Mouse (Mus musculus): ENCODE measurements around the gene Mgat5. TPM values are rescaled to one million over a fixed set of nuclear protein-coding genes. Genes with fewer than 3 reads are reported as not detected.

The Mgat5 gene
- polyA plus RNA-seq, 1 experiment from 2014 or later, result 4.0 TPM

DNA sequence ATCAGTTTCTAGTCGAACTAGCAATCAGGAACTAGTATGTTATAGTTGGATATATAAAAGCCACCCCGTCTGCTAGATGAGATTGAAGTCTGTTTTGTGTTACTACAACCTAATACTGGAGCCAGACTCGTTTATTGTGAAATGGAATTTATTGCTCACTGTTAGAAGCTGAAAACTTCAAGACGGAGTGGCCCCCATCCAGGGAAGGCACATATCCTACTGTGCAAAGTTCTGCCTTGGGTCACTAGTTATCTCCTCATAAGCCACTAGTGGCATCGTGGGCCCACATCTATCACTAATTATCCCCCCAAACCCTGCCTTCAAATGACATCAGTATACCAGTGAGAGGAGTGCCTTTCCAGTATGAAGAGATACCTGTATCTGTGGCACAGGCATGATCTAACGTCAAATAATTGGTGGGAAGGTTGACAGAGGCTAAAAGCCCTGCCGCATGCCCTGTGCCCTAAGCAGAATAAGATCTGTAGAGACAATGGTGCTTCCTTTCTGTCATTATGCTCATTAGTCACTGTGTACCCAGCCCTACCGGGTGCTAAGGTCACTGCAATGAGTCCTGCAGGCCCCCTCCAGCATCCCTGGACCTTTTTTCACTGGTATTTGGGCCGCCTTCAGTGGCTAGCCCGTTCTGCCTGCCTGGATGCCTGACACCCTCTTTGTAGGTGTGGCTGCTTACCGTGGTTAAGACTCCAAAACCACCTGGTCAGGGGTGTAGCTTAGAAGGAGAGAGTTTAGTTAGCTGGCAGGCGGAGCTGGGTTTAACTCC is 191.9 kb downstream of the Mgat5 start:
- H3K27me3 ChIP-seq (ENCODE audit: low read depth, poor library complexity, severe bottlenecking), result no peaks in the 10 kb centered on the region
- 83% methylated on average over 12 of the region's 12 CpGs for WGBS
- no peaks in the 10 kb centered on the region for H3K9me3 ChIP-seq (replicated peaks)
- no peak for DNase-seq (ENCODE audit: low spot score)
- H3K4me3 ChIP-seq, result no peak overlapping the region
- no peak overlapping the region for H3K27ac ChIP-seq (replicated peaks)
- H3K36me3 ChIP-seq, result peaks cover 24% of the 10 kb centered on the region
- H3K4me1 ChIP-seq, result peaks cover 16% of the 10 kb centered on the region

DNA sequence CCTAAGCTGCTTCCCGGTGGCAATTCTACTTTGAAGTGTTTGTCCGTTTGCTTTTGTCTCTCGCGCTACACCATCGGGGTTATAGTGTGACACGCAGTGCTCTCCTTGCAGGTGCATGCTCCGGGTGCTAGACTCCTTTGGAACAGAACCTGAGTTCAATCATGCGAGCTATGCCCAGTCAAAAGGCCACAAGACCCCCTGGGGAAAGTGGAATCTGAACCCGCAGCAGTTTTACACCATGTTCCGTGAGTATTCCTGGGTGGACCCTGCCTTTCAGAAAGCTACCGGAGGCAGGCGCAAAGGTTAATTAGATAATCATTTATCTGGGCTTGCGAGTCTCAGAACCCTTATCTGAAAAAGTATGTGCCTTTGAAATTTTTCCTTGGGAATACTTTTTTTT is 192.6 kb downstream of the Mgat5 start:
- Histone ChIP-seq H3K27ac (replicated peaks) (no peak overlapping the region), H3K4me3 (no peak overlapping the region), H3K9me3 (replicated peaks) (no peaks in the 10 kb centered on the region), H3K4me1 (peaks cover 16% of the 10 kb centered on the region), H3K27me3 (ENCODE audit: low read depth, poor library complexity, severe bottlenecking) (no peaks in the 10 kb centered on the region), H3K36me3 (peaks cover 18% of the 10 kb centered on the region)
- whole genome bisulfite sequencing, result 88% methylated on average over 13 of the region's 13 CpGs
- DNase-seq (ENCODE audit: low spot score), result no peak

DNA sequence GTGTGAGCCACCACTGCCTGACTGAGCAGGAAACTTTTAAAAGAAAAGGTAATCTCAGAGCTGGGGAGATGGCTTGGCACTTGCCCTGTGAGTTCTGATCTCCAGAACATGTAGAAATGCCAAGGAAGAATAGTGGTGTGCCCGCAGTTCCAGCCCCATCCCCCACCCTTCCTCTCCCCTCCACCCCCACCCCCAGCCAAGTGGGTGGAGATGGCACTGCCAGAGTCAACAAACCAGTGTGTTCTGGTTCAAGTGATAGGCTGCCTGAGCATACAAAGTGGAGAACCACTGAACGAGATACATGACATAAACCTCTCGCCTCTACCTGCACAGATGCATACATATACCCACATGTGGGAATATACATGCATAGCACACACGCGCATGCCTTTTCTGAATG is 193.4 kb downstream of the Mgat5 start:
- no peak for DNase-seq (ENCODE audit: low spot score)
- Histone ChIP-seq H3K4me1 (peaks cover 16% of the 10 kb centered on the region), H3K4me3 (no peak overlapping the region), H3K27ac (replicated peaks) (no peak overlapping the region), H3K9me3 (replicated peaks) (no peaks in the 10 kb centered on the region), H3K36me3 (peaks cover 17% of the 10 kb centered on the region), H3K27me3 (ENCODE audit: low read depth, poor library complexity, severe bottlenecking) (no peaks in the 10 kb centered on the region)
- 96% methylated on average over 5 of the region's 5 CpGs for WGBS

DNA sequence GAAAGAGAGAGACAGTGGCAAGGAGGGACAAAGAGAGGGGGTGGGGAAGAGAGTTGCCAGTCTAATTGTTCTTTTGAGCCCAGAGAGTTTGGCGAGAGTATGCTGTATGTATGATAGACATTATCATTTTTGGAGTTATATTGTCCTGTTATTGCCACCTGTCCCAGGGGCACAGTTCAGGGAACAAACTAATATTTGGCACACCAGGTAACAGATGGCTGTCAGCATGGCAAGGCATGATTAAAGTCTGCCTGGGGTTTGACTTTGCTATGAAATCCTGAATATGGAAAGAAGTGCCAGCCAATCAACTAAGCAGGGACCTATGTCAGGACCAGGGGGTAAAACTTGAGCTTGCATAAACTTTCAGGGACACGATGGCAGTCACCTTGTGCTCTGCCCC is 195.4 kb downstream of the Mgat5 start:
- DNase-seq (ENCODE audit: low spot score), result no peak
- no peaks in the 10 kb centered on the region for H3K27me3 ChIP-seq (ENCODE audit: low read depth, poor library complexity, severe bottlenecking)
- peaks cover 23% of the 10 kb centered on the region for H3K4me1 ChIP-seq
- no peak overlapping the region for H3K4me3 ChIP-seq
- H3K36me3 ChIP-seq, result peaks cover 13% of the 10 kb centered on the region
- 0 out of 2 replicates have a peak overlapping the region, but pooled peaks have one; percentile 33 for H3K27ac ChIP-seq (replicated peaks)
- H3K9me3 ChIP-seq (replicated peaks), result no peaks in the 10 kb centered on the region
- 52% methylated on average over 2 of the region's 2 CpGs for WGBS

DNA sequence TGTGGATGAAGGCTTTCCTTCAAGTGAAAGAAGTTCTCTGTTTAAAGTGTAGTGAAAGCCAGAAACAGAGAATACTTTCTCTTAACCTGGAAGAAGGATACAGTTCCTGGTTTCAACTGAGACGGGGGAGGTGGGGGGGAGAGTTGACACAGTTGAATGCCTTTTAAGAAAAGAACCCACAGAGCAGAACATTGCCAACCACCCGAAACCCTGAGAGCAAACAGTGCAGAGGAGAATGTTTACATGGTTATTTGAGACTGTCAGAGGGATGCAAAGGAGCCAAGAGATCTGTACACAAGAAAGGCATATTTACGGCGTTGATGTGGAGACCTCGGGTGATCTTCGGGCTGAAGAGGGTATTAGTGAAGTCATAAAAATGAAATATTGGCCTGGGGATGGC is 195.9 kb downstream of the Mgat5 start:
- Histone ChIP-seq H3K36me3 (peaks cover 13% of the 10 kb centered on the region), H3K9me3 (replicated peaks) (no peaks in the 10 kb centered on the region), H3K4me1 (peaks cover 23% of the 10 kb centered on the region), H3K4me3 (no peak overlapping the region), H3K27ac (replicated peaks) (no peak overlapping the region), H3K27me3 (ENCODE audit: low read depth, poor library complexity, severe bottlenecking) (no peaks in the 10 kb centered on the region)
- DNase-seq (ENCODE audit: low spot score), result no peak
- 35% methylated on average over 6 of the region's 6 CpGs for WGBS

DNA sequence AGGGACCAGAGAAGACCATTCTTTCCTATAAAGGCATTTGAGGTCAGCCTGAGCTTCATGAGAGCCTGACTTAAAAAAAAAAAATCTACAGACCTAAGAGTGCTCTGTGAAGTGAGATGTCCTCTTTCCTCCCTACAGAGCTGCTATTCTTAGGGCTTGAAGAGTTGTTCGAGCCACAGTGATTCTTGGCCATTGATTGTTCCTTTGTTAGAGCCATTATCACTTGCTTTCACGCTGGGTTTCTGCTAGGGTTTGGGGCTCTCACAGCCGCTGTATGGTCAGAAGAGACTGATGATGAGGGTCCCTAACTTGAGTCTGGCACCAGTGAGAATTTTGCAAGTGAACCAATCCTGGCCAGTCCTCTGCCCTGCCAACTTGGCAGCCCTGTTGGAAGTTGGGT is 199.8 kb downstream of the Mgat5 start:
- no peaks in the 10 kb centered on the region for H3K27me3 ChIP-seq (ENCODE audit: low read depth, poor library complexity, severe bottlenecking)
- H3K4me3 ChIP-seq, result no peak overlapping the region
- whole genome bisulfite sequencing, result 39% methylated on average over 3 of the region's 3 CpGs
- 0 out of 2 replicates have a peak overlapping the region, but pooled peaks have one; percentile 0 for H3K27ac ChIP-seq (replicated peaks)
- no peak for DNase-seq (ENCODE audit: low spot score)
- 0 out of 2 replicates have a peak, but pooled peaks cover 3% of the 10 kb centered on the region for H3K36me3 ChIP-seq
- H3K9me3 ChIP-seq (replicated peaks), result no peaks in the 10 kb centered on the region
- peaks cover 31% of the 10 kb centered on the region for H3K4me1 ChIP-seq

DNA sequence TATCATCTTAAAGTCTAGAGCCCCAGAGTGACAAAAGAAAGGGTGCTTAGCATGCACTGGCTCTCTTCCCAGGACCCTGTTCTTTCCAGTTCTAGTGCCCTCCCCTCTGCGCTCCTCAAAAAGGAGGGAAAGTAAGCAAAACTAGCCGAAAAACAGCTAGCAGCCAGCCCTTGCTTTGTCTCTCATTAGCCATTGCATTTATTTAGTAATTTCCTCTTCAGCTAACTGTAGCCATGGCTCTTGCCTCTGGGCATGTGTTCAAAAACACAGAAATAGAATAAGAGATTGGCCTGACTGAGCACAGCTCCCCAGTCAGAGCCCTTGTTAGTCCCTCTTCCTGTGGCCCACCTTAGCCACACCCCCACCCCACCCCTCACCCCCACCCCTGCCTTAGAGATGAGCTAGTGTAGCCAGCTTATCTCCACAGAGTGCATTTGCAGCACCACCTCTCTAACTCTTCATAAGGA is 204.2 kb downstream of the Mgat5 start:
- Histone ChIP-seq H3K4me3 (no peak overlapping the region), H3K27ac (replicated peaks) (peak overlapping the region; percentile 13; the same call in 1 of the 2 replicates), H3K4me1 (peaks cover 18% of the 10 kb centered on the region), H3K36me3 (peaks cover 8% of the 10 kb centered on the region; the same call in 1 of the 2 replicates), H3K9me3 (replicated peaks) (no peaks in the 10 kb centered on the region), H3K27me3 (ENCODE audit: low read depth, poor library complexity, severe bottlenecking) (no peaks in the 10 kb centered on the region)
- no peak for DNase-seq (ENCODE audit: low spot score)
- 68% methylated on average over 2 of the region's 2 CpGs for WGBS

DNA sequence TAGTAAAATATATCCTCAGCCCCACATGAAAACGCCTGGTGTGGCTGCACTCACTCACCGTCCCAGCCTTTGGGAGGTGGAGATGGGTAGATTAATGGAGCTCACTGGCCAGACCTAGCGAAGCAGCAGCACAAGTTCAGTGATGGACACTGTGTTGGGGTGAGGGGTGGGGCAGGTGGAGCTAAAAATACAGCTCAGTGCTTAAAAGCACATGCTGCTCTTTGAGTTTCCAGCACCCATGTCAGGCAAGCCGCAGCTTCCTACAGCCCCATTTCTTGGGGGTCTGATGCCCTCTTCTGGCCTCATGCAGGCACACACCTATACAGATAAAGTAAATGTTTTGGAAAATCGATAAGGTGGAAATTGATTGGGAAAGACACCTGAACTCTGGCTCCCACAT is 204.7 kb downstream of the Mgat5 start:
- H3K27me3 ChIP-seq (ENCODE audit: low read depth, poor library complexity, severe bottlenecking), result no peaks in the 10 kb centered on the region
- peak; percentile 30 for DNase-seq (ENCODE audit: low spot score)
- WGBS, result 31% methylated on average over 5 of the region's 5 CpGs
- H3K9me3 ChIP-seq (replicated peaks), result no peaks in the 10 kb centered on the region
- no peak overlapping the region for H3K4me3 ChIP-seq
- peaks cover 10% of the 10 kb centered on the region for H3K36me3 ChIP-seq
- H3K4me1 ChIP-seq, result peaks cover 19% of the 10 kb centered on the region
- no peak overlapping the region for H3K27ac ChIP-seq (replicated peaks)

DNA sequence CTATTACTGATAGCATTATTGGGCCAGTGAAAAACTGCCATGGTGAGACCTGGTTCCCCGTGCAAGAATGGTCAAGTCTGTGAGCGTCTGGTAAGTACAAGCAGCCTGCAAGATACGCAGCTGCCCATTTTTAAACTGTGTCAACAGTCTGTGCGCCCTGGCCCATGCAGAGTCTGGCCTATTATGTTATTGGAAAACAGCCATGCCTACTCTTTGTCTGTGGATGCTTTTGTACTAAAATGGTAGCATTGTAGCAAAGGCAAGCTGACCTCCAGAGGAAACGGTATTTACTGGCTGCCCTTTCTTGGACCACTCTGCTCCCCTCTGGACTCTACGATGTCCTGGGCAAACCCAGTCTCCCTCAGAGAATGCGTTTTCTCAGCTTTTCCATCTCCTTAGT is 209.7 kb downstream of the Mgat5 start:
- 77% methylated on average over 7 of the region's 7 CpGs for WGBS

DNA sequence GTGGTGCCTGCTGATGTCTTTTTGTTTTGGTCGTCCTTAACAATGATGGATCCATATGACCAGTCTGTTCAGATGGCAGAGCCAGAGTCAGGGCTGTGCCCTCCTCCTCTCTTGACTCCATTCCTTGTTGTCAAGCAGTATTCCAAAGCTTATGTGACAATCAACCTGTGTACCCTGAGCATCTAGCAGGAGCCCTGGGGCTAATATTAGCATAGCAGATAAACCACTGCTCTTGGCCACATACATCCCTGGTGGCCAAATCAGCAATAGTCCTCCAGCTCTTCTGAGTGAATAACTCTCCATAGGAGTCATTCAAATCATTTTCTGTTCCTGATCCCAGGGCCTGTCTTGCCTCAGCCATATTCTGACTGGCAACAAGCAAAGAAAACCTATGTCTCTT is 211.1 kb downstream of the Mgat5 start:
- peaks cover 38% of the 10 kb centered on the region for H3K36me3 ChIP-seq
- 81% methylated on average over 1 of the region's 1 CpGs for WGBS
- H3K9me3 ChIP-seq (replicated peaks), result no peaks in the 10 kb centered on the region
- H3K4me1 ChIP-seq, result peaks cover 34% of the 10 kb centered on the region
- H3K27me3 ChIP-seq (ENCODE audit: low read depth, poor library complexity, severe bottlenecking), result no peaks in the 10 kb centered on the region
- no peak overlapping the region for H3K4me3 ChIP-seq
- no peak for DNase-seq (ENCODE audit: low spot score)
- H3K27ac ChIP-seq (replicated peaks), result no peak overlapping the region

More for the DNA sequence above, 209.7 kb downstream of the Mgat5 start:
- Histone ChIP-seq H3K9me3 (replicated peaks) (no peaks in the 10 kb centered on the region), H3K4me3 (no peak overlapping the region), H3K4me1 (peaks cover 22% of the 10 kb centered on the region), H3K27me3 (ENCODE audit: low read depth, poor library complexity, severe bottlenecking) (no peaks in the 10 kb centered on the region), H3K27ac (replicated peaks) (no peak overlapping the region; the same call in 1 of the 2 replicates), H3K36me3 (peaks cover 38% of the 10 kb centered on the region)
- DNase-seq (ENCODE audit: low spot score), result no peak

DNA sequence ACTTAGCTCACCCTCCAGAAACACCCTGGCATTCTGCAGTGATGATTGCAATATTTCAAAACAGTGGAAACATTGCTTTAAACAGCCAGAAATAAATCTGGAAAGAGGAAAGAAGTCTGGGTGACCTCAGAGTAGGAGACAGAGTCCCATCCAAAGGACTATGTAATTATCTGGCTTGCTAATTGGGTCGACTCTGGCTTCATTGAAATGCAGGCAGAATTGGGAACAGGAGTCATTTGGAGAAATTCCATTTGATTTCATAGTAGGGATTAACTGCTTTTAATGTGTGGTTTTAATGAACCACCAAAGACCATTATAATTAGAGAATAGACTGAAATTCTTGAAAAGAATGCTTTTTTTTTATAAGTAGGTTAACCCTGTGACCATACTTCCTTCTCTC is 212.2 kb downstream of the Mgat5 start:
- no peaks in the 10 kb centered on the region for H3K9me3 ChIP-seq (replicated peaks)
- WGBS, result 78% methylated on average over 1 of the region's 1 CpGs
- peaks cover 38% of the 10 kb centered on the region for H3K36me3 ChIP-seq
- DNase-seq (ENCODE audit: low spot score), result no peak
- no peak overlapping the region for H3K27ac ChIP-seq (replicated peaks)
- H3K4me3 ChIP-seq, result no peak overlapping the region
- peaks cover 29% of the 10 kb centered on the region for H3K4me1 ChIP-seq
- no peaks in the 10 kb centered on the region for H3K27me3 ChIP-seq (ENCODE audit: low read depth, poor library complexity, severe bottlenecking)

DNA sequence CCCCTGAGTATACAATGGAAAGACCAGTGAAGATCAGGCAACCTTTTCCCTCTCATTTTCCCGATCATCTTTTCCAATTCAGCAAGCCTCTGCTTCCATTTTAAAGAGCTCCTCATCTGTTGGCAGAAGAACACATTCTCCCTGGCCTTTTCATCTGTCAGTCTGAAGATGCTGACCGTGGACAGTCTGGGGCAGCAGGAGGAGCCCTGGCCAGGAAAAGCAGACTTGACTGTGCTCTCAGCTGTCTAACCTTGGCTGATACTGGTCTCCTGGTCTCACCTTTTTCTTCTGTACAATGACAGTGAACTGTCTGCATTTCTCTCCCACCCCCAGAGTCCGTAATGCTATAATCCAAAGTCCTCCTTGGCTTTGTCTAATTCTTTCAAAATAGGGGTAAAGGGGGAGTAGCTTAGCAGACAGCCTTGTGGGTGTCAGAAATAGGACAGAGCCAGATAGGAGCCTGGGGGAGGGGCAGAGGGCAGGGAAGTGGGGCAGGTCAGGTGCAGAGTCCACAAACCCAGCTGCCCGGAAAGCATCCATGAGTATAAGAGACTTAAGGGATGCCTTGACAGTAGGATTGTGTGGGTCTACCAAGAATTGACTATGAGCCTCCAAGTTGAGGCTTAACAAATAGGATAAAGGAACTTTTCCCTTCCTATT is 214.2 kb downstream of the Mgat5 start:
- Histone ChIP-seq H3K4me3 (no peak overlapping the region), H3K27ac (replicated peaks) (no peak overlapping the region), H3K27me3 (ENCODE audit: low read depth, poor library complexity, severe bottlenecking) (no peaks in the 10 kb centered on the region), H3K36me3 (peaks cover 30% of the 10 kb centered on the region), H3K4me1 (peaks cover 31% of the 10 kb centered on the region), H3K9me3 (replicated peaks) (no peaks in the 10 kb centered on the region)
- no peak for DNase-seq (ENCODE audit: low spot score)
- 83% methylated on average over 4 of the region's 4 CpGs for WGBS

DNA sequence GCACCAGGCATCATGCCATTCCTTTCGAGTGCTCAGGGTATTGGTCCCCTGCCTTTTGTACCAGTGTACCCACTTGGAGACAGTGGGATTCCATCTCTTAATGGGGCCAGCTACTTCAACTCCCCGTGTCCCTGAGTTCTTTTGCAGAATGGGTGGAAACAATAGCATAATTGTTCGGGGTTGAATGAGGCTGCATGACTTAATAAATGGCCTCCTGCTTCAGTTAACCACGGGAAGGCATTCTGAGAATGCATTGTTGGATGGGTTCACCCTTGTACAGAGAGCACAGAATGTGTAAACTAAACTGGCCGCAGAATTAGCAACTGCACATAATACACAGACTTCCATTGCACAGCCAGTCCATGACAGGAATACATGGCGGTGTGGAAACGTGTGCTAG is 214.8 kb downstream of the Mgat5 start:
- Histone ChIP-seq H3K4me1 (peaks cover 32% of the 10 kb centered on the region), H3K4me3 (no peak overlapping the region), H3K9me3 (replicated peaks) (no peaks in the 10 kb centered on the region), H3K27me3 (ENCODE audit: low read depth, poor library complexity, severe bottlenecking) (no peaks in the 10 kb centered on the region), H3K36me3 (peaks cover 27% of the 10 kb centered on the region), H3K27ac (replicated peaks) (no peak overlapping the region)
- no peak for DNase-seq (ENCODE audit: low spot score)
- WGBS, result 76% methylated on average over 7 of the region's 7 CpGs
